Mouse (Mus musculus): Measurements from ENCODE around the gene Pgm2. TPM values are rescaled to one million over a fixed set of nuclear protein-coding genes. Genes with fewer than 3 reads are reported as not detected.
A peak's percentile ranks its signal among the peaks of the same experiment; 100 is the strongest.

Pgm2 gene
- polyA plus RNA-seq, 1 experiment from 2014 or later: 32.0 TPM

- WGBS: 75% methylated on average over 4 of the region's 4 CpGs
- no peaks in the 10 kb centered on the region for H3K27me3 ChIP-seq
- no peak overlapping the region for H3K4me2 ChIP-seq
- ATAC-seq (ENCODE audit: insufficient number of reproducible peaks, insufficient read depth, low FRiP score, low TSS enrichment, low read depth): no peak
- H3K9ac ChIP-seq (replicated peaks): no peak overlapping the region
- H3K4me1 ChIP-seq (replicated peaks): no peaks in the 10 kb centered on the region
- no peak overlapping the region for H3K4me3 ChIP-seq (replicated peaks)
- no peak overlapping the region for H3K27ac ChIP-seq
- H3K36me3 ChIP-seq: no peaks in the 10 kb centered on the region
- no peaks in the 10 kb centered on the region for H3K9me3 ChIP-seq
Observed at GRCm38 (mm10) chr5:64062882-64063621, 29.7 kb upstream of the Pgm2 start.

- H3K4me2 ChIP-seq: no peak overlapping the region
- WGBS: 80% methylated on average over 11 of the region's 11 CpGs
Observed at GRCm38 (mm10) chr5:64063622-64064355, 29.0 kb upstream of the Pgm2 start.

GRCm38 (mm10) chr5:64064401-64064800 is 28.3 kb upstream of the Pgm2 start:
- H3K27me3 ChIP-seq: no peaks in the 10 kb centered on the region
- no peak overlapping the region for H3K9ac ChIP-seq (replicated peaks)
- H3K27ac ChIP-seq: no peak overlapping the region
- WGBS: 84% methylated on average over 3 of the region's 3 CpGs
- no peak for ATAC-seq (ENCODE audit: insufficient number of reproducible peaks, insufficient read depth, low FRiP score, low TSS enrichment, low read depth)
- no peaks in the 10 kb centered on the region for H3K9me3 ChIP-seq
- H3K4me2 ChIP-seq: no peak overlapping the region
- no peaks in the 10 kb centered on the region for H3K4me1 ChIP-seq (replicated peaks)
- no peak overlapping the region for H3K4me3 ChIP-seq (replicated peaks)
- no peaks in the 10 kb centered on the region for H3K36me3 ChIP-seq

More at GRCm38 (mm10) chr5:64063622-64064355, 29.0 kb upstream of the Pgm2 start:
- H3K9ac ChIP-seq (replicated peaks): no peak overlapping the region
- no peak overlapping the region for H3K4me3 ChIP-seq (replicated peaks)
- no peaks in the 10 kb centered on the region for H3K36me3 ChIP-seq
- H3K4me1 ChIP-seq (replicated peaks): no peaks in the 10 kb centered on the region
- no peaks in the 10 kb centered on the region for H3K9me3 ChIP-seq
- no peak for ATAC-seq (ENCODE audit: insufficient number of reproducible peaks, insufficient read depth, low FRiP score, low TSS enrichment, low read depth)
- H3K27ac ChIP-seq: no peak overlapping the region
- H3K27me3 ChIP-seq: no peaks in the 10 kb centered on the region

- Histone ChIP-seq H3K4me1 (replicated peaks) (0 out of 2 replicates have a peak, but pooled peaks cover 2% of the 10 kb centered on the region), H3K9ac (replicated peaks) (no peak overlapping the region), H3K36me3 (no peaks in the 10 kb centered on the region), H3K27ac (no peak overlapping the region), H3K27me3 (no peaks in the 10 kb centered on the region), H3K9me3 (no peaks in the 10 kb centered on the region), H3K4me3 (replicated peaks) (no peak overlapping the region), H3K4me2 (no peak overlapping the region)
- 78% methylated on average over 6 of the region's 6 CpGs for WGBS
- no peak for ATAC-seq (ENCODE audit: insufficient number of reproducible peaks, insufficient read depth, low FRiP score, low TSS enrichment, low read depth)
Observed at GRCm38 (mm10) chr5:64065497-64066046, 27.2 kb upstream of the Pgm2 start.

- Histone ChIP-seq H3K27ac (no peak overlapping the region), H3K4me1 (replicated peaks) (0 out of 2 replicates have a peak, but pooled peaks cover 2% of the 10 kb centered on the region), H3K9ac (replicated peaks) (no peak overlapping the region), H3K36me3 (no peaks in the 10 kb centered on the region), H3K27me3 (no peaks in the 10 kb centered on the region), H3K4me2 (no peak overlapping the region), H3K9me3 (no peaks in the 10 kb centered on the region), H3K4me3 (replicated peaks) (no peak overlapping the region)
- 86% methylated on average over 2 of the region's 2 CpGs for WGBS
- ATAC-seq (ENCODE audit: insufficient number of reproducible peaks, insufficient read depth, low FRiP score, low TSS enrichment, low read depth): no peak
Observed at GRCm38 (mm10) chr5:64066159-64066558, 26.6 kb upstream of the Pgm2 start.

GRCm38 (mm10) chr5:64067576-64067975 is 25.2 kb upstream of the Pgm2 start:
- H3K9me3 ChIP-seq: no peaks in the 10 kb centered on the region
- H3K36me3 ChIP-seq: no peaks in the 10 kb centered on the region
- H3K4me2 ChIP-seq: no peak overlapping the region
- no peak overlapping the region for H3K4me3 ChIP-seq (replicated peaks)
- no peak for ATAC-seq (ENCODE audit: insufficient number of reproducible peaks, insufficient read depth, low FRiP score, low TSS enrichment, low read depth)
- H3K9ac ChIP-seq (replicated peaks): no peak overlapping the region
- H3K27me3 ChIP-seq: no peaks in the 10 kb centered on the region
- WGBS: 89% methylated on average over 2 of the region's 2 CpGs
- 0 out of 2 replicates have a peak, but pooled peaks cover 2% of the 10 kb centered on the region for H3K4me1 ChIP-seq (replicated peaks)
- no peak overlapping the region for H3K27ac ChIP-seq

- Histone ChIP-seq H3K27me3 (no peaks in the 10 kb centered on the region), H3K4me2 (no peak overlapping the region), H3K4me1 (replicated peaks) (0 out of 2 replicates have a peak, but pooled peaks cover 2% of the 10 kb centered on the region), H3K9me3 (no peaks in the 10 kb centered on the region), H3K27ac (no peak overlapping the region), H3K9ac (replicated peaks) (no peak overlapping the region), H3K36me3 (no peaks in the 10 kb centered on the region), H3K4me3 (replicated peaks) (no peak overlapping the region)
- 18% methylated on average over 4 of the region's 4 CpGs for WGBS
- peak; percentile 90 for ATAC-seq (ENCODE audit: insufficient number of reproducible peaks, insufficient read depth, low FRiP score, low TSS enrichment, low read depth)
Observed at GRCm38 (mm10) chr5:64070081-64070673, 22.6 kb upstream of the Pgm2 start.

GRCm38 (mm10) chr5:64070742-64071476 is 21.8 kb upstream of the Pgm2 start:
- no peak for ATAC-seq (ENCODE audit: insufficient number of reproducible peaks, insufficient read depth, low FRiP score, low TSS enrichment, low read depth)
- Histone ChIP-seq H3K9me3 (no peaks in the 10 kb centered on the region), H3K4me3 (replicated peaks) (no peak overlapping the region), H3K9ac (replicated peaks) (no peak overlapping the region), H3K36me3 (no peaks in the 10 kb centered on the region), H3K4me2 (no peak overlapping the region), H3K27me3 (no peaks in the 10 kb centered on the region), H3K4me1 (replicated peaks) (0 out of 2 replicates have a peak, but pooled peaks cover 2% of the 10 kb centered on the region), H3K27ac (no peak overlapping the region)
- 65% methylated on average over 2 of the region's 2 CpGs for WGBS

- Histone ChIP-seq H3K4me1 (replicated peaks) (0 out of 2 replicates have a peak, but pooled peaks cover 2% of the 10 kb centered on the region), H3K4me2 (no peak overlapping the region), H3K36me3 (no peaks in the 10 kb centered on the region), H3K27ac (no peak overlapping the region), H3K9ac (replicated peaks) (no peak overlapping the region), H3K4me3 (replicated peaks) (no peak overlapping the region), H3K9me3 (no peaks in the 10 kb centered on the region), H3K27me3 (no peaks in the 10 kb centered on the region)
- no peak for ATAC-seq (ENCODE audit: insufficient number of reproducible peaks, insufficient read depth, low FRiP score, low TSS enrichment, low read depth)
- WGBS: 93% methylated on average over 3 of the region's 3 CpGs
Observed at GRCm38 (mm10) chr5:64074455-64074854, 18.3 kb upstream of the Pgm2 start.

- Histone ChIP-seq H3K36me3 (no peaks in the 10 kb centered on the region), H3K27ac (no peak overlapping the region), H3K4me1 (replicated peaks) (no peaks in the 10 kb centered on the region), H3K27me3 (no peaks in the 10 kb centered on the region), H3K4me3 (replicated peaks) (no peak overlapping the region), H3K9me3 (no peaks in the 10 kb centered on the region), H3K4me2 (no peak overlapping the region), H3K9ac (replicated peaks) (no peak overlapping the region)
- WGBS: 53% methylated on average over 3 of the region's 3 CpGs
- no peak for ATAC-seq (ENCODE audit: insufficient number of reproducible peaks, insufficient read depth, low FRiP score, low TSS enrichment, low read depth)
Observed at GRCm38 (mm10) chr5:64075506-64075905, 17.2 kb upstream of the Pgm2 start.

Data from limb, embryonic 12.5 days (tissue).